Mouse (Mus musculus): ENCODE measurements around the gene Pxylp1.

GRCm38 (mm10) chr9:96866196-96866595 is 26.3 kb downstream of the Pxylp1 start:
- no peak for TF ChIP-seq CTCF (IDR thresholded peaks at IDR 0.05; ENCODE audit: control insufficient read depth, insufficient read depth, insufficient read length)
- no peak for TF ChIP-seq USF1 (IDR thresholded peaks at IDR 0.05; ENCODE audit: low read depth)
- TF ChIP-seq MAX (IDR thresholded peaks at IDR 0.05): no peak

All from C2C12 (cell line).